Mouse (Mus musculus) ES-E14 (cell line): Measurements from ENCODE around the gene Tax1bp1.

ENCODE experiments used
- CHD2 ChIP-seq: IDR thresholded peaks from 2 replicates; pipeline ENCODE4 v1.6.1; 2014; ENCODE audit warnings: mild to moderate bottlenecking, low read depth, low read length, inconsistent platforms
- HCFC1 ChIP-seq: IDR thresholded peaks from 2 replicates; pipeline ENCODE4 v1.6.1; 2012; ENCODE audit warnings: low read length, inconsistent platforms, borderline replicate concordance; ENCODE audit not compliant: insufficient read depth
- MAFK ChIP-seq: IDR thresholded peaks from 2 replicates; pipeline ENCODE4 v1.6.1; 2014; ENCODE audit warnings: mild to moderate bottlenecking, low read depth, low read length, inconsistent platforms; ENCODE audit not compliant: insufficient read depth
- ZC3H11A ChIP-seq: IDR thresholded peaks from 2 replicates; pipeline ENCODE4 v1.6.1; 2012; ENCODE audit warnings: low read depth, mild to moderate bottlenecking, inconsistent platforms, low read length, borderline replicate concordance
- ZNF384 ChIP-seq: IDR thresholded peaks from 2 replicates; pipeline ENCODE4 v1.6.1; 2012; ENCODE audit warnings: low read depth, low read length, inconsistent platforms

- no peak for TF ChIP-seq MAFK
- TF ChIP-seq ZNF384: no peak
- no peak for TF ChIP-seq HCFC1
- no peak for TF ChIP-seq CHD2
- no peak for TF ChIP-seq ZC3H11A
These were observed 38.2 kb upstream of the Tax1bp1 start for GRCm38 (mm10) chr6:52675222-52675921.
